Mouse (Mus musculus) intestine, embryonic 16.5 days (tissue): Measurements from ENCODE around the gene Kcnh7. TPM values are rescaled to one million over a fixed set of nuclear protein-coding genes. Genes with fewer than 3 reads are reported as not detected.
A peak's percentile ranks its signal among the peaks of the same experiment; 100 is the strongest.

Experiments used
- ATAC-seq: fragments of 200-750 bp; cut with Nextera tagmentation; 2 replicates; pipeline ENCODE4 v1.8.0; 2017; ENCODE audit warnings: moderate TSS enrichment, moderate library complexity
- H3K27ac ChIP-seq: fragments of 300-500 bp; sonication (generic); 2 replicates; pipeline ENCODE4 v1.5.1; 2014; ENCODE audit warnings: mild to moderate bottlenecking, low read length
- H3K27me3 ChIP-seq: fragments of 300-500 bp; sonication (generic); replicated peaks from 2 replicates; pipeline ENCODE4 v1.6.1; 2014; ENCODE audit warnings: low read length, control low read depth, mixed read lengths; ENCODE audit not compliant: control insufficient read depth, insufficient read depth
- H3K36me3 ChIP-seq: fragments of 300-500 bp; sonication (generic); 2 replicates; pipeline ENCODE4 v1.6.1; 2014; ENCODE audit warnings: low read length, control low read depth; ENCODE audit not compliant: control insufficient read depth, insufficient read depth
- H3K4me1 ChIP-seq: fragments of 300-500 bp; sonication (generic); 2 replicates; pipeline ENCODE4 v1.6.1; 2014; ENCODE audit warnings: low read length, control low read depth, mixed read lengths; ENCODE audit not compliant: control insufficient read depth, insufficient read depth
- H3K4me2 ChIP-seq: fragments of 300-500 bp; sonication (generic); 2 replicates; pipeline ENCODE4 v1.6.1; 2014; ENCODE audit warnings: low read depth, low read length, control low read depth
- H3K4me3 ChIP-seq: fragments of 300-500 bp; sonication (generic); 2 replicates; pipeline ENCODE4 v1.5.1; 2014; ENCODE audit warnings: mild to moderate bottlenecking, low read length
- H3K9ac ChIP-seq: fragments of 300-500 bp; sonication (generic); 2 replicates; pipeline ENCODE4 v1.6.1; 2014; ENCODE audit warnings: low read depth, low read length
- H3K9me3 ChIP-seq: fragments of 300-500 bp; sonication (generic); 2 replicates; pipeline ENCODE4 v1.6.1; 2016; ENCODE audit warnings: low read length, control low read depth; ENCODE audit not compliant: control insufficient read depth
- WGBS: fragments of 180-500 bp; shearing (Covaris S2); extraction: QIAGEN DNeasy Blood & Tissue Kit; methylation state at CpG from one replicate; pipeline ENCODE4 v1.1.7; 2014; 5-methylcytosine and 5-hydroxymethylcytosine counted together
- polyA plus RNA-seq: library from polyadenylated mRNA; unstranded; fragments of >200 nt; fragmentation: Nextera tagmentation; extraction: Ambion mirVana; gene quantifications from 2 replicates; pipeline ENCODE4 v1.2.1, GENCODE M21; 2015

Gene Kcnh7
- polyA plus RNA-seq, 1 experiment from 2014 or later: 0.34 TPM

GRCm38 (mm10) chr2:62997692-62998091 is 186.4 kb downstream of the Kcnh7 start:
- Histone ChIP-seq H3K4me1 (no peaks in the 10 kb centered on the region), H3K36me3 (no peaks in the 10 kb centered on the region), H3K9ac (no peak overlapping the region), H3K4me2 (no peak overlapping the region), H3K27me3 (no peaks in the 10 kb centered on the region), H3K4me3 (no peak overlapping the region), H3K27ac (no peak overlapping the region), H3K9me3 (no peaks in the 10 kb centered on the region)
- WGBS: 81% methylated on average over 2 of the region's 2 CpGs
- no peak for ATAC-seq

GRCm38 (mm10) chr2:62988616-62989015 is 195.5 kb downstream of the Kcnh7 start:
- Histone ChIP-seq H3K27ac (no peak overlapping the region), H3K36me3 (no peaks in the 10 kb centered on the region), H3K9ac (no peak overlapping the region), H3K27me3 (no peaks in the 10 kb centered on the region), H3K4me2 (no peak overlapping the region), H3K9me3 (no peaks in the 10 kb centered on the region), H3K4me1 (no peaks in the 10 kb centered on the region), H3K4me3 (no peak overlapping the region)
- ATAC-seq: no peak

- H3K27ac ChIP-seq: no peak overlapping the region
- no peak for ATAC-seq
- H3K4me1 ChIP-seq: no peaks in the 10 kb centered on the region
- H3K4me3 ChIP-seq: no peak overlapping the region
- H3K27me3 ChIP-seq: no peaks in the 10 kb centered on the region
- no peaks in the 10 kb centered on the region for H3K36me3 ChIP-seq
- no peak overlapping the region for H3K9ac ChIP-seq
- H3K4me2 ChIP-seq: no peak overlapping the region
- no peaks in the 10 kb centered on the region for H3K9me3 ChIP-seq
- 63% methylated on average over 2 of the region's 2 CpGs for whole genome bisulfite sequencing
Observed at GRCm38 (mm10) chr2:62983936-62984335, 200.2 kb downstream of the Kcnh7 start.

GRCm38 (mm10) chr2:62935273-62935874 is 248.7 kb downstream of the Kcnh7 start:
- no peak overlapping the region for H3K4me2 ChIP-seq
- no peak overlapping the region for H3K9ac ChIP-seq
- H3K27ac ChIP-seq: no peak overlapping the region
- no peaks in the 10 kb centered on the region for H3K27me3 ChIP-seq
- no peak for ATAC-seq
- 82% methylated on average over 1 of the region's 1 CpGs for WGBS
- no peaks in the 10 kb centered on the region for H3K4me1 ChIP-seq
- H3K36me3 ChIP-seq: no peaks in the 10 kb centered on the region
- no peak overlapping the region for H3K4me3 ChIP-seq
- H3K9me3 ChIP-seq: no peaks in the 10 kb centered on the region

- H3K9ac ChIP-seq: no peak overlapping the region
- no peaks in the 10 kb centered on the region for H3K36me3 ChIP-seq
- H3K4me3 ChIP-seq: no peak overlapping the region
- no peaks in the 10 kb centered on the region for H3K9me3 ChIP-seq
- no peak overlapping the region for H3K4me2 ChIP-seq
- H3K27ac ChIP-seq: no peak overlapping the region
- no peak for ATAC-seq
- no peaks in the 10 kb centered on the region for H3K27me3 ChIP-seq
- WGBS: 77% methylated on average over 3 of the region's 3 CpGs
- H3K4me1 ChIP-seq: no peaks in the 10 kb centered on the region
Observed at GRCm38 (mm10) chr2:62928494-62928893, 255.6 kb downstream of the Kcnh7 start.

GRCm38 (mm10) chr2:62928065-62928464 is 256.0 kb downstream of the Kcnh7 start:
- Histone ChIP-seq H3K4me1 (no peaks in the 10 kb centered on the region), H3K36me3 (no peaks in the 10 kb centered on the region), H3K9ac (no peak overlapping the region), H3K9me3 (no peaks in the 10 kb centered on the region), H3K27me3 (no peaks in the 10 kb centered on the region), H3K27ac (no peak overlapping the region), H3K4me3 (no peak overlapping the region), H3K4me2 (no peak overlapping the region)
- WGBS: 31% methylated on average over 3 of the region's 3 CpGs
- ATAC-seq: no peak

GRCm38 (mm10) chr2:62923803-62924202 is 260.3 kb downstream of the Kcnh7 start:
- no peak overlapping the region for H3K9ac ChIP-seq
- H3K4me3 ChIP-seq: no peak overlapping the region
- no peak overlapping the region for H3K4me2 ChIP-seq
- H3K9me3 ChIP-seq: no peaks in the 10 kb centered on the region
- ATAC-seq: no peak
- no peaks in the 10 kb centered on the region for H3K4me1 ChIP-seq
- H3K27ac ChIP-seq: no peak overlapping the region
- no peaks in the 10 kb centered on the region for H3K36me3 ChIP-seq
- 76% methylated on average over 4 of the region's 4 CpGs for WGBS
- no peaks in the 10 kb centered on the region for H3K27me3 ChIP-seq

GRCm38 (mm10) chr2:62907688-62908087 is 276.4 kb downstream of the Kcnh7 start:
- no peaks in the 10 kb centered on the region for H3K4me1 ChIP-seq
- H3K27me3 ChIP-seq: no peaks in the 10 kb centered on the region
- H3K36me3 ChIP-seq: no peaks in the 10 kb centered on the region
- no peaks in the 10 kb centered on the region for H3K9me3 ChIP-seq
- WGBS: 57% methylated on average over 3 of the region's 3 CpGs
- ATAC-seq: peak; percentile 86
- H3K4me3 ChIP-seq: no peak overlapping the region
- H3K4me2 ChIP-seq: no peak overlapping the region
- H3K9ac ChIP-seq: no peak overlapping the region
- H3K27ac ChIP-seq: no peak overlapping the region

- no peaks in the 10 kb centered on the region for H3K9me3 ChIP-seq
- H3K4me2 ChIP-seq: no peak overlapping the region
- H3K9ac ChIP-seq: no peak overlapping the region
- 48% methylated on average over 1 of the region's 1 CpGs for WGBS
- H3K27me3 ChIP-seq: no peaks in the 10 kb centered on the region
- ATAC-seq: peak; percentile 70
- no peaks in the 10 kb centered on the region for H3K4me1 ChIP-seq
- H3K27ac ChIP-seq: no peak overlapping the region
- H3K4me3 ChIP-seq: no peak overlapping the region
- H3K36me3 ChIP-seq: no peaks in the 10 kb centered on the region
Observed at GRCm38 (mm10) chr2:62902363-62903353, 281.4 kb downstream of the Kcnh7 start.
